Mouse (Mus musculus) embryonic fibroblast, embryonic 13.5 days (primary cell): ENCODE data around the gene Itm2b. TPM values are rescaled to one million over a fixed set of nuclear protein-coding genes. Genes with fewer than 3 reads are reported as not detected.
A peak's percentile ranks its signal among the peaks of the same experiment; 100 is the strongest.

Experiments used
- H3K27ac ChIP-seq: 2 replicates; pipeline ENCODE4 v1.5.1; 2012; ENCODE audit warnings: low read length, control low read depth, inconsistent platforms; ENCODE audit not compliant: insufficient read depth
- H3K4me1 ChIP-seq: 2 replicates; pipeline ENCODE4 v1.6.1; 2011; ENCODE audit warnings: low read length; ENCODE audit not compliant: control insufficient read depth, insufficient read depth
- H3K4me3 ChIP-seq: 2 replicates; pipeline ENCODE4 v1.5.1; 2011; ENCODE audit warnings: mild to moderate bottlenecking, control low read depth, low read length; ENCODE audit not compliant: insufficient read depth
- CTCF ChIP-seq: IDR thresholded peaks from 2 replicates; pipeline ENCODE4 v1.5.1; 2011; ENCODE audit warnings: mild to moderate bottlenecking, control low read depth, low read length, moderate library complexity, borderline replicate concordance; ENCODE audit not compliant: insufficient read depth
- POLR2A ChIP-seq: IDR thresholded peaks from 2 replicates; pipeline ENCODE4 v1.6.1; 2011; ENCODE audit warnings: low read depth, mild to moderate bottlenecking, control low read depth, low read length, moderate library complexity
- polyA plus RNA-seq: library from polyadenylated mRNA; stranded (reverse); fragments of >200 nt; gene quantifications from 2 replicates; pipeline ENCODE4 v1.2.4, GENCODE M21; 2011; ENCODE audit warnings: low read depth; ENCODE audit not compliant: missing spikeins, insufficient read length

The Itm2b gene
- 570 and 658 TPM in 2 replicates for polyA plus RNA-seq

- peak within 1 kb of the TSS; percentile 85 for H3K4me3 ChIP-seq
- peak within 1 kb of the TSS; percentile 53 for H3K27ac ChIP-seq
- no peak for TF ChIP-seq CTCF
- TF ChIP-seq POLR2A = peak; percentile 96
- peaks cover 8% of the 10 kb centered on the region for H3K4me1 ChIP-seq
These were observed at the start of gene Itm2b for GRCm38 (mm10) chr14:73384913-73385719. Itm2b (minus strand) TSS chr14:73385289.

DNA sequence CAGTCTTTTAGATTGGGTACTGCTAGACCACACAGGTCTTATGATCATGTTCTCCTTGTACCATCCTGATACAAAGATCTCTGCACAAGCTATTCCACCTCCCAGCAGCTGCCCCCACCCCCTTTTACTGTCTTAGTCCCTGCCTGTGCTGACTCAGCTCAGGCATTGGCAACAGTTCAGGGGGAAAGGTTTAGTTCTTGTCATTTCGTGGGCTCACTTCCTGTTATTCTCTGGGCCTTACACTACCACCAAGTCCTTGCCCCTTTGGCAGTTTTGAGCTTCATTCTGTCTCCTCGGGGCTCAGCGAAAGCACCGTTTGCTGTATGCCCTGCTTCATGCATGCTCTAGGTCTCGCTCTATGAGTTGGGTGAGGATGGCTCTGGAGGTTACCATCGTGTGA, 48.4 kb upstream of the Itm2b start:
- peaks cover 5% of the 10 kb centered on the region; the same call in 1 of the 2 replicates for H3K4me1 ChIP-seq
- no peak overlapping the region for H3K4me3 ChIP-seq
- H3K27ac ChIP-seq = no peak overlapping the region
- no peak for TF ChIP-seq POLR2A
- TF ChIP-seq CTCF = no peak

GRCm38 (mm10) chr14:73430571-73430970, 45.5 kb upstream of the Itm2b start:
- H3K4me1 ChIP-seq = peaks cover 5% of the 10 kb centered on the region; the same call in 1 of the 2 replicates
- no peak overlapping the region for H3K27ac ChIP-seq
- TF ChIP-seq POLR2A (no peak), CTCF (no peak)
- no peak overlapping the region for H3K4me3 ChIP-seq

- no peak overlapping the region for H3K27ac ChIP-seq
These were observed 40.5 kb upstream of the Itm2b start for GRCm38 (mm10) chr14:73425571-73426041.

GRCm38 (mm10) chr14:73424961-73425360, 39.9 kb upstream of the Itm2b start:
- Histone ChIP-seq H3K27ac (no peak overlapping the region), H3K4me1 (no peaks in the 10 kb centered on the region), H3K4me3 (no peak overlapping the region)
- TF ChIP-seq POLR2A (no peak), CTCF (no peak)

More at GRCm38 (mm10) chr14:73425571-73426041, 40.5 kb upstream of the Itm2b start:
- Histone ChIP-seq H3K4me1 (no peaks in the 10 kb centered on the region), H3K4me3 (no peak overlapping the region)
- no peak for TF ChIP-seq CTCF
- no peak for TF ChIP-seq POLR2A

- Histone ChIP-seq H3K4me3 (no peak overlapping the region), H3K27ac (no peak overlapping the region), H3K4me1 (no peaks in the 10 kb centered on the region)
- TF ChIP-seq POLR2A (no peak), CTCF (no peak)
These were observed 38.5 kb upstream of the Itm2b start for GRCm38 (mm10) chr14:73423542-73423941.

DNA sequence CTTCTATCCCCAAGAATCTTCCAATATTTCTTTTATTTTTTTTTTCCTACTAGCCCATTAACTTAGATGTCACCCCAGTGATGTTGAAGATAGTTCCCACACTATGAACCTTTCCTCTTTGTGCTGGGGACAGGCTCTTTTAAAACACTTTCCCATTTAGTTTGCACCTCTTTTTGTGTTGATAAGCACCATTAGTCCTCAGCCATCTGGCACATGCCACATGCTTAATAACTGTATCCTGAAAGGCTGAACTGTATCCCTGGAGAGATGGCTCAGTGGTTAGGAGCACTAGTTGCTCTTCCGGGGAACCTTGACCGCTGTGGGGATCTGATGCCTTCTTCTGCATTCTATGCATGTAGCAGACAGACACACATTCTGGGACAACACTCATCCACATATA, 37.5 kb upstream of the Itm2b start:
- Histone ChIP-seq H3K4me3 (no peak overlapping the region), H3K27ac (no peak overlapping the region), H3K4me1 (no peaks in the 10 kb centered on the region)
- TF ChIP-seq CTCF (no peak), POLR2A (no peak)

DNA sequence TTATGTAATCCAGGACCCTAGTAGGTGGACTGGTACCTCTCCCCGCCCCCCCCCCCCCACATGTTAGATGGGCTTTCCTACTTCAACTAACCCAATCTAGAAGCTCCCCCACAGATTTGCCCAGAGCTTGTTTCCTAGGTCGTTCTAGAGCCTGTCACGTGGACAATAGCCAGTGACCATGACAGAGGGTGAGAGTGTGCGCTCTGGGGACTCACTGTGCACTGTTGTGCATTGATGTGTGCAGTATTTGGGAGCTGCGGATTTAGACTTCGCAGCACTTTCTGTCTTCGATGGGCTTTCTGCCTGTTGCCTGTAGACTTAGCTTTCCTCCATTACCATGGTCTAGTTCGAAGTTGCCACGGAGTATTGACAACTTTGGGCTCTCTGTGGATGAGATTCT, 36.5 kb upstream of the Itm2b start:
- no peak for TF ChIP-seq CTCF
- no peak for TF ChIP-seq POLR2A
- Histone ChIP-seq H3K27ac (no peak overlapping the region), H3K4me3 (no peak overlapping the region), H3K4me1 (no peaks in the 10 kb centered on the region)

- TF ChIP-seq POLR2A = no peak
- no peak for TF ChIP-seq CTCF
- no peaks in the 10 kb centered on the region for H3K4me1 ChIP-seq
- H3K4me3 ChIP-seq = no peak overlapping the region
- H3K27ac ChIP-seq = no peak overlapping the region
These were observed 35.2 kb upstream of the Itm2b start for GRCm38 (mm10) chr14:73420138-73420745.

DNA sequence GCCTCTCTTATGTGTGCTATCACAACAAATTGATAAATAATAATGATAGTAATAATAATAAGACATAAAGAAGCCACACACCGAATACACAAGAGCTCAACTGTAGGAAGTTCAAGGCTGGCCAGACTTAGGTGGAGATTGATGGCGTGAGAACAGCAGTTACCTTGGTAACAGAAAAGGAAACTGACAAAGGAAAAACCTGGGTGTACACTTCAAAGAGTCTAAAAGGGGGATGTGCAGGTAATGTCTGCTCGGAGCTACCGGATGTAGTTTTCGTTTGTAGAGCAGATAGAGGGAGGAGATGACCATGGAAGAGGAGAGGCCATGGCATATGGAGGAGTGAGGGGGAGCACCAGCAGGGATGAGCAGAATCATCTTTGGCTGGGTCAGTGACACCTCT, 31.4 kb upstream of the Itm2b start:
- no peak overlapping the region for H3K4me3 ChIP-seq
- no peak overlapping the region for H3K27ac ChIP-seq
- H3K4me1 ChIP-seq = no peaks in the 10 kb centered on the region
- TF ChIP-seq POLR2A (no peak), CTCF (no peak)
